Mouse (Mus musculus) Patski (cell line): ENCODE measurements at regions not wholly inside any gene's neighbourhood (a gene's known extent, or its start where the extent isn't known, plus 50 kb on each side); places are given as distances from the start of the nearest gene placed in this dataset.
A peak's percentile ranks its signal among the peaks of the same experiment; 100 is the strongest.

Experiments
- ATAC-seq: fragments of 100-300 bp; one replicate; pipeline ENCODE4 v1.8.0; 2021
- CTCF ChIA-PET: fragments of 350-600 bp; sonication (Branson Sonifier 250); formaldehyde crosslinking; loops from one replicate; lab custom pipeline; 2022; ENCODE audit warnings: inconsistent platforms; lab: Charles Lee
- POLR2A ChIA-PET: fragments of 350-600 bp; sonication (Branson Sonifier 250); formaldehyde crosslinking; loops from one replicate; lab custom pipeline; 2022; ENCODE audit warnings: antibody characterized with exemption, inconsistent platforms; lab: Charles Lee
- DNase-seq: peaks from one replicate; pipeline ENCODE4 v3.0.0-alpha.2; 2011; ENCODE audit warnings: low read depth, low spot score
- H3K27me3 ChIP-seq: fragments of 371-371 bp; one replicate; pipeline ENCODE4 v1.5.1; 2021
- CTCF ChIP-seq: fragments of 100-300 bp; IDR thresholded peaks from one replicate; pipeline ENCODE4 v1.5.1; 2021
- in situ Hi-C: fragments of 300-500 bp; cut with MboI; formaldehyde crosslinking; loops from 3 replicates; pipeline ENCODE4 v1.11.1; 2018; ENCODE audit warnings: low pct_unique_long_range_greater_than_20kb, mixed read lengths

DNA sequence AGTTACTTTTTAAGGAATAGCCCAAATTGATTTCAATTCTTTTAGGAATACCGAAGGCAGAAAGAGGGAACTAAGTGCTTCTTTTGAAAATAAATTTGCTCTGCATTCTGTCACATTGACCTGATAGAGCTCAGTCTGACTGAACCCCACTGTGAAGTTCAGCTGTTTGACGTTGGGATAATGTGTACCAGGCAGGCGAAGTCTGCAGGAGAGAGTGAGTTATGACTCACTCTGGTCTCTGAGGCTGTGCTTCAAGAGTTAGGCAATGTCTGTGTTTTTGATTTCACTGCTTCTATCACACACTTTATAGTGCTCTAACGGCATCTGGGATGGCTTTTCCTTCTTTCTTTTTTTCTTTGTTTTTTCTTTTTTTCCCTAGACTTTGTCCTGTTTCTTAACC, 283.5 kb downstream of the Naf1 start:
- DNase-seq (no peak), ATAC-seq (no peak)
- TF ChIP-seq CTCF, result no peak
- in situ Hi-C loops, result no loop called here
- ChIA-PET POLR2A (no interaction called here), CTCF (no interaction called here)
- H3K27me3 ChIP-seq, result no peaks in the 10 kb centered on the region

DNA sequence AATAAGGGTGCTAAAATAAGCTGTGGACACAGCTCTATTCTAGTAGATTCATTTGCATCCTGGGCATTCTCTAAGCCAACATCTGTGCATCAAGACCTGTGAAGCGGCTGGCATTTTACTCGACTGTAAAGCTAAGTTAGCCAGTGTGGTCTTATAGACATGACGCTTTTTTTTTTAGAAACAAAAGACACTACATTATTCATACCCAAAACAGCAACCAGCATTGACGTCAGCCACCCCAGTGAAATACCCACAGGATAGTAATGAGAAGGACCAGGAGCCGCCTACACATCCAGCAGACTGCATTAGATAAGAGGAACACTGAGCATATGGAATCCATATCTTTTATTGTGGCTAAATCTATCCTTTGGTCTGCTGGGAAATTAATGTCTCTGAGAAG, 321.7 kb downstream of the Naf1 start:
- in situ Hi-C loops, result no loop called here
- H3K27me3 ChIP-seq, result peaks cover 7% of the 10 kb centered on the region
- DNase-seq, result no peak
- POLR2A ChIA-PET, result no interaction called here
- TF ChIP-seq CTCF, result no peak
- CTCF ChIA-PET, result interaction anchor here (1.4 kb wide), 1 partner anchor 15 kb away, joined by 4 read pairs; no protein-coding TSS in a partner anchor
- no peak for ATAC-seq

DNA sequence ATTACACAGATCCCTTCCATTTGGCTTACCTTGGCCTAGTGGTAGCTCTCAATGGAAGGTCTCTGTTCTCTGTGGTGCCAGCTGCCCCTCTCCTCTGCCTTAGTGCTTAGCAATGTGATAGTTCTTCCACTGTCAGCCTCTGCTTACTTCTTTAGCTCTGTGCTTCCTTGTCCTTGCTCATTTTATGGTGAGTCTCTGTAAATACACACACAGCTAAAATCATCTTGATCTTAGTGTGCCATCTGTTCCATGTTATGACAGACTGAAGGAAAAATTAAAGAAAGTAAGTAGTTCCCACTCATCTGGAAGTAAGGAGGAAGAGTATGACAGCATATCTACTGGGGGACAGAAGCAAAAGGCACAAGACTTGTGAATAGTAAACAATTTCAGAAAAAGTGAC, 324.4 kb upstream of the Nat3 start:
- ChIA-PET CTCF (no interaction called here), POLR2A (no interaction called here)
- TF ChIP-seq CTCF, result no peak
- in situ Hi-C loops, result no loop called here
- DNase-seq, result no peak
- H3K27me3 ChIP-seq, result peaks cover 4% of the 10 kb centered on the region
- ATAC-seq, result no peak

DNA sequence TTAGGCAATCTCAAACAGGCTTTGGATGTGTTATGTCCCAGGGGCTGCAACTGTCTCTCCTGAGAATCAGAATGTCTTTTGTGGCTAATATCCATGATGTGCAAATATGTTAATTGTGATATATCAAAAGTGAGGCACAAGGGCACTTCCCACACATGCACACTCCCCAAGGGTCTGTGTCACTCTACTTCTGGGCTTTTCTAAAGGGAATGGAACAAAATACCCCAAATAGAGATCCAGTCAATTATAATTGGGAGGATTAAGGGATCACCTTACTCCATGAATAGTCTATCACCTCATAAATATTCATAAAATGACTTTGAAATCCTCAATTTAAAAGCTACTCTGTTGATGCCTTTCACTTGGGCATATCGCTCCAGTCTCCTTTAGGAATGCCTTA, 317.6 kb upstream of the Nat3 start:
- ATAC-seq, result no peak
- in situ Hi-C loops, result no loop called here
- TF ChIP-seq CTCF, result no peak
- ChIA-PET POLR2A (no interaction called here), CTCF (interaction anchor here (1.2 kb wide), 1 partner anchor 9 kb away, joined by 3 read pairs; no protein-coding TSS in a partner anchor)
- DNase-seq, result no peak
- no peaks in the 10 kb centered on the region for H3K27me3 ChIP-seq

DNA sequence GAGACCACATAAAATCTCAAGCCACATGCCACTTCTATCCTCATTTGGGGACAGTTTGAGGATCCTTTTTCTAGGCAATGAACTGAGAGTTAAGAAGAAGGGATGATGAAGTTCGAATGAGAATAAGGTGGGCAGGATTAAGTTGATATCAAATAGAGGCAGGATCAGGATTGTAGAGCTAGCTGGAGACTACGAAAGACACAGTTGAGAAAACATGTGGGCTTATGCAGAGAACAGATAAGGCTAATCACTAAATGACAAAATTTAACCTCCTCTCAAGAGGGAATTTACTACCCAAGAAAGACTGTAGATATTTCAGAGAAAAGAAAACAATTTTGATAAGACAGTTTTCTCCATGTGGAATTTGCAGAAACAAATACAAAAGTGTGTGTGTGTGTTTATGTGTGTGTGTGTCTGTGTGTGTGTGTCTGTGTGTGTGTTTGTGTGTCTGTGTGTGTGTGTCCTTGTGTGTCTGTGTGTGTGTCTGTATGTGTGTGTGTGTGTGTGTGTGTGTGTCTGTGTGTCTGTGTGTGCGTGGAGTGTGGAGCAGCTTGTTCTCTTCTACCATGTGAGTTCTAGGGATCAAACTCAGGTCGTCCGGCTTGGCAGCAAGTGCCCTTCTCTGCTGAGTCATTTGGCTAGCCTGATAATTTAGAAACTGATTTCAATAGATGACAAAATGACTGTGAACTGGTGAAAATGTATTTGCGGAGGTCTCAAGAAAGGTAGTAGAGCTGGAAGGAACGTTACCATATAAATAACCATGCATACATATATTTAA, 291.5 kb upstream of the Nat3 start:
- peaks cover 3% of the 10 kb centered on the region for H3K27me3 ChIP-seq
- in situ Hi-C loops, result no loop called here
- CTCF ChIA-PET, result interaction anchor here (1.2 kb wide), 1 partner anchor 9 kb away, joined by 4 read pairs; no protein-coding TSS in a partner anchor
- DNase-seq (no peak), ATAC-seq (no peak)
- POLR2A ChIA-PET, result no interaction called here
- TF ChIP-seq CTCF, result no peak

DNA sequence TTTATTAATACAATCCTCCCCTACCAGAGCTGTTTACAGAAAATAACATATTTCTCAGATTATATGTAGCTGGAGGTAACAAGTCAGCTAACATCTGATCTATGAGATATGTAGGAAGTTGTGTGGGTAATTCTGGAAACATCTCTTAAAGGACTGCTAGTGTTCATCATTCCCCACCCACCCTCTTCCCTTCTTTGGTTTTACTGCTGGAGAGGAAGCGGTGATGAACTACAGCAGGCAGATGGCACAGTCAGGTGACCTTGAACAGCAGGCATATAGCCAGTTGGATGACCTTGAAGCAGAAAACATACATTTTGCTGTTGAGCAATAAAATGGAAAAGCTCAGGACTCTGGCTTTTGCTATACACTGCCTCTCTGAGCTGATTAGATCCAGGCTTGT, 284.7 kb upstream of the Nat3 start:
- POLR2A ChIA-PET, result no interaction called here
- no peak for TF ChIP-seq CTCF
- peaks cover 3% of the 10 kb centered on the region for H3K27me3 ChIP-seq
- in situ Hi-C loops, result no loop called here
- CTCF ChIA-PET, result no interaction called here
- DNase-seq, result no peak
- no peak for ATAC-seq

DNA sequence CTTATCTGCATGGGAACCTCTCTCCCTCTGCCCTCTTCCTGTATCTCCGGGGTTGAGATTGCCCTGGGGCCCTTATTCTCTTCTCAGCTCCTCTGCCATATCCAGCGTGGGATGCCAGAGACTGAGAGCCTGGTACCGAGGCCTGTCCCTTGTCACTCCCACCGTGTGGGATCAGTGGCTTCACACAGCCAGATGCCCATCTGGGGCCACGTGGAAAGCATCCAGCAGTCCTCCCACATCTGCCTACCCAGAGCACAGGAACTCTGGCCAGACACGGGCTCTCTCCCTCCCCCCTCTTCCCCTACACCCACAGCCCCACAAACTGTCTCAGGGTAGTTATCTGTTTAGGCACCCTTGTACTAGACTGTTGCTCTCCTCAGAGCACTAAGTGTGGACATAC, 244.9 kb upstream of the Nat3 start:
- in situ Hi-C loops, result no loop called here
- TF ChIP-seq CTCF, result no peak
- H3K27me3 ChIP-seq, result no peaks in the 10 kb centered on the region
- DNase-seq (no peak), ATAC-seq (no peak)
- ChIA-PET POLR2A (no interaction called here), CTCF (no interaction called here)

DNA sequence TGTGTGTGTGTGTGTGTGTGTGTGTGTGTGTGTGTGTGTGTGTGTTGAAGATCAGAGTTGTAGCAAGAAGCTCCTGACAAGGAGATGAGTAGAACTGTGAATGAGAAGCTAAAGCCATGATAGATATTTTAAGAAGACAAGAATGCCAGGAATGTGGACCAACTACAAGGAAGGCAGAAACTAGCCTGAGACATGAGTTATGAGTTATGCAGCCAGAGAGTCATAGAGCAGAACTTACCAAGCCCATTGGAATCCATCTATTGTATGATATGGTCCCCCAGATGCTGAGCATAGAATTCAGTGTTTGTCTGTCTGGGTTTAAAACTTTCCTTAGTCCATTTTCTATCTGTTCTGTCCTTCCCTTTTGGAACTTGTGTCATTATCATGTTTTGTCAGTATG, 244.2 kb upstream of the Nat3 start:
- DNase-seq, result no peak
- H3K27me3 ChIP-seq, result no peaks in the 10 kb centered on the region
- CTCF ChIA-PET, result no interaction called here
- POLR2A ChIA-PET, result no interaction called here
- in situ Hi-C loops, result no loop called here
- no peak for TF ChIP-seq CTCF
- ATAC-seq, result peak; percentile 60

DNA sequence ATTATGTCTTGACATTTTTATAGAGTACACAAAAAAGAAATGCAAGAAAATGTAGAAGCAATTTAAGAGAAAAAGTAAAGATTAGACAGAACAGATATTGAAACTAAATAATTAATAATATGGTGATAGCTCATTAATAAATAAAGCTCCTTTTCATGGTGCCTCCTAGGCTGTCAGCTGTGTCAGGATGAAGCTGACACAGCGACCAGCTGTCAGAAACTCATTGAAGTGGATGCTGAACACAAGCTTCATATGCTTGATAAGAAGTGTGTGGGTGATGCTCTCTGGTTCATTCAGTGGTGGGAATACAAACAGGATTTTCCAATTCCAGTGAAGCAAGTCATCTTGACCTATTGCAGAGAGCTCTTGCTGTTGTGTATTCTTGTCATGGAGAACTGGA, 213.2 kb upstream of the Nat3 start:
- no peak for DNase-seq
- no peak for TF ChIP-seq CTCF
- ChIA-PET POLR2A (no interaction called here), CTCF (no interaction called here)
- ATAC-seq, result no peak
- no peaks in the 10 kb centered on the region for H3K27me3 ChIP-seq
- in situ Hi-C loops, result no loop called here

DNA sequence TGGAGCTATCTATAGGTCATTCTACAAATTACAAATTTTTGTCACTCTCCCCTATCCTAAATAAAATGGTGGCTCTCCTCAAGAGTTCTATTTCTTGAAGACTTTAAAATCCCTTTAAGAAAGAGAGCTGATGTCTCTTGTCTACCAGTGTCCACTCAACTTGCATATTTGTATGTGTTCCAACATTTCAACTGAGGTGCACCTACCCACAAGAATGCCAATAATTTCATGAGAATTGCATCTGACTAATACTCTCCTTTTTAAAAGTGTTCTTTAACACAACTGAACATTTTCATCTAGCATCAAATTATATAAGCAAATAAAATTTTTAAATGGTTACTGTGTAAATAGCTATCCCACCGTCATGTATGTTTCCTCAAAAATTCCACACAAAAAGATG, 206.3 kb upstream of the Nat3 start:
- H3K27me3 ChIP-seq, result no peaks in the 10 kb centered on the region
- ATAC-seq, result no peak
- ChIA-PET POLR2A (no interaction called here), CTCF (no interaction called here)
- TF ChIP-seq CTCF, result no peak
- in situ Hi-C loops, result no loop called here
- DNase-seq, result no peak

DNA sequence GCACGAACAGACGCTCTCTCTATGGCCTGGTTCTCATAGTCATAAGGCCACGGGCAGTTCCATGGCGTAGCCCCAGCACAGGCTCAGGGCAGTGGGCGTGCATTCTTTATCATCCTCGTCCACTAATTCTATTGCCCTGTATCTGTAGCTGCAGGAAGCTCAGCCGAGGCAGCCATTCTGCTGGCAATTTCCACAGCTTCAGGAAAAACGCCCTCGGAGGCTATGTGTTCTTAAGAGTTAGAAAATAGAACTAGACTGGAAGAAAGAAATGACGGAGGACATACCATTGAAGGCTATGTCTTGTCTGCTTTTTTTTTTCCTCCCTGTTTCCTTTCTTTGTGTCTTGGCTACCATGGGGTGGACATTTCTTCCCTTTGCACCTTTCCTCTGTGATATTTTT, 205.0 kb upstream of the Nat3 start:
- in situ Hi-C loops, result no loop called here
- CTCF ChIA-PET, result no interaction called here
- TF ChIP-seq CTCF, result no peak
- POLR2A ChIA-PET, result no interaction called here
- no peak for ATAC-seq
- DNase-seq, result no peak
- no peaks in the 10 kb centered on the region for H3K27me3 ChIP-seq

DNA sequence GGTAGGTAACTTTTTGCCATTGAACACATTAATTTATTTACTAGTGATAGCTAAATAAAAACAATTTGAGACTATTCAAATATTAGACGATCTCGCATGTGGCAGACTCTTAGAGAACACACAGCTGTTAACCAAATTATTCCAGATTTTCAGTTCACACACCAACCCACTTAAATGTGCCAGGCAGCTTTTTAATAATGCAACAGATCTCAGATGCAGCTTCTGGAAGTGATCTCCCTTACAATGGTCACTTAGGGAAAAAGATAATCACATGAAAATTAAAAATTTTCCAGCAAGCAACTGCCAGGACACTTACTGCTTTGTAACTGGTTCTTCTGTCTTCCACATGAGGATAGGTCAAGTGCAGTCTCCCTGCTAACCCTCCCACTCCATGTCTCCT, 203.1 kb upstream of the Nat3 start:
- ATAC-seq (no peak), DNase-seq (no peak)
- POLR2A ChIA-PET, result no interaction called here
- no peaks in the 10 kb centered on the region for H3K27me3 ChIP-seq
- TF ChIP-seq CTCF, result no peak
- CTCF ChIA-PET, result no interaction called here
- in situ Hi-C loops, result no loop called here
